In genomic region chr13:23453926-23454325, GRCm38 (mm10) we compare ENCODE assay signal across 8 mouse cellular contexts. TPM values are rescaled to one million over a fixed set of nuclear protein-coding genes. Genes with fewer than 3 reads are reported as not detected.
DNase-seq lines count a peak whose midpoint lies in the region; ATAC-seq and TF ChIP-seq lines count a peak whose summit lies in the region.

No protein-coding gene starts in this region.

- no peak overlapping the region for H3K27ac ChIP-seq in cerebellum, adult 2 months (ENCODE audit: insufficient read depth, low read length)
- H3K27ac ChIP-seq in forebrain, embryonic 15.5 days (replicated peaks), result peak overlapping the region; percentile 88
- peak overlapping the region; percentile 67 for H3K27ac ChIP-seq in limb, embryonic 14.5 days (replicated peaks; ENCODE audit: low read depth, low read length)
- H3K27ac ChIP-seq in stomach, embryonic 16.5 days (ENCODE audit: low read length), result peak overlapping the region; percentile 92

- peak overlapping the region; percentile 54 for H3K4me2 ChIP-seq in forebrain, embryonic 15.5 days (replicated peaks)
- H3K4me2 ChIP-seq in limb, embryonic 14.5 days (replicated peaks; ENCODE audit: low read depth, low read length, severe bottlenecking), result peak overlapping the region; percentile 43
- peak overlapping the region; percentile 52 for H3K4me2 ChIP-seq in stomach, embryonic 16.5 days (ENCODE audit: low read depth, low read length)

- peak overlapping the region; percentile 69 for H3K9ac ChIP-seq in forebrain, embryonic 15.5 days (replicated peaks)
- H3K9ac ChIP-seq in limb, embryonic 14.5 days (ENCODE audit: low read depth, low read length, severe bottlenecking), result peak overlapping the region; percentile 61
- H3K9ac ChIP-seq in stomach, embryonic 16.5 days (ENCODE audit: low read length), result peak overlapping the region; percentile 80

- H3K36me3 ChIP-seq in forebrain, embryonic 15.5 days, result no peaks in the 10 kb centered on the region
- no peaks in the 10 kb centered on the region for H3K36me3 ChIP-seq in limb, embryonic 14.5 days (ENCODE audit: control insufficient read depth, insufficient read depth, low read length)
- no peaks in the 10 kb centered on the region for H3K36me3 ChIP-seq in stomach, embryonic 16.5 days (ENCODE audit: control insufficient read depth, insufficient read depth, low read length)

- ATAC-seq in forebrain, embryonic 15.5 days (replicated peaks), result no peak
- no peak for ATAC-seq in limb, embryonic 14.5 days (ENCODE audit: low FRiP score, low read depth)
- ATAC-seq in stomach, embryonic 16.5 days (ENCODE audit: insufficient read depth, low FRiP score), result no peak

- H3K4me1 ChIP-seq in cerebellum, adult 2 months (ENCODE audit: control insufficient read depth, insufficient read depth, low read length), result no peaks in the 10 kb centered on the region; the same call in 1 of the 2 replicates
- peaks cover 2% of the 10 kb centered on the region; the same call in 1 of the 2 replicates for H3K4me1 ChIP-seq in forebrain, embryonic 15.5 days
- H3K4me1 ChIP-seq in limb, embryonic 14.5 days (ENCODE audit: control insufficient read depth, insufficient read depth, low read length), result no peaks in the 10 kb centered on the region
- H3K4me1 ChIP-seq in stomach, embryonic 16.5 days (ENCODE audit: control insufficient read depth, insufficient read depth, low read length), result no peaks in the 10 kb centered on the region

- TF ChIP-seq CTCF in cerebellum, adult 2 months (IDR thresholded peaks at IDR 0.05; ENCODE audit: borderline replicate concordance, insufficient read depth, low read depth, low read length), result no peak

- H3K27me3 ChIP-seq in cerebellum, adult 2 months (ENCODE audit: control insufficient read depth, insufficient read depth, low read length), result no peaks in the 10 kb centered on the region
- H3K27me3 ChIP-seq in forebrain, embryonic 15.5 days, result no peaks in the 10 kb centered on the region
- no peaks in the 10 kb centered on the region for H3K27me3 ChIP-seq in limb, embryonic 14.5 days (ENCODE audit: control insufficient read depth, insufficient read depth, low read length)
- H3K27me3 ChIP-seq in stomach, embryonic 16.5 days (ENCODE audit: control insufficient read depth, insufficient read depth, low read length), result no peaks in the 10 kb centered on the region

- DNase-seq in cerebellum, adult 2 months, result no peak
- no peak for DNase-seq in cerebellum, adult 9-11 months
- peak; percentile 58 for DNase-seq in 416B (ENCODE audit: low read depth)
- DNase-seq in limb, embryonic 14.5 days (ENCODE audit: low spot score), result peak; percentile 65
- no peak for DNase-seq in frontal cortex, postnatal 14 days (ENCODE audit: low spot score in 2 of 2)
- no peak for DNase-seq in urinary bladder, postnatal 4 days (ENCODE audit: low spot score in 2 of 2)

- under 1% methylated on average over 9 of the region's 9 CpGs for WGBS in cerebellum, adult 2 months
- under 1% methylated on average over 9 of the region's 9 CpGs for WGBS in forebrain, embryonic 15.5 days
- 1% methylated on average over 9 of the region's 9 CpGs for WGBS in limb, embryonic 14.5 days
- WGBS in stomach, embryonic 16.5 days, result 0% methylated on average over 9 of the region's 9 CpGs

- H3K4me3 ChIP-seq in cerebellum, adult 2 months (replicated peaks; ENCODE audit: insufficient read depth, low read depth, low read length), result peak overlapping the region; percentile 72
- H3K4me3 ChIP-seq in forebrain, embryonic 15.5 days, result peak overlapping the region; percentile 75
- peak overlapping the region; percentile 54 for H3K4me3 ChIP-seq in limb, embryonic 14.5 days (replicated peaks; ENCODE audit: low read length)
- H3K4me3 ChIP-seq in stomach, embryonic 16.5 days (replicated peaks; ENCODE audit: low read length), result peak overlapping the region; percentile 86

- TF ChIP-seq POLR2A in cerebellum, adult 2 months (IDR thresholded peaks at IDR 0.05; ENCODE audit: borderline replicate concordance, insufficient read depth, low read length), result no peak
- no peak for TF ChIP-seq POLR2A in limb, embryonic 14.5 days (IDR thresholded peaks at IDR 0.05; ENCODE audit: borderline replicate concordance, extremely low read depth, insufficient read depth, insufficient read length)

- no peaks in the 10 kb centered on the region for H3K9me3 ChIP-seq in forebrain, embryonic 15.5 days
- H3K9me3 ChIP-seq in limb, embryonic 14.5 days (ENCODE audit: control insufficient read depth, low read length), result no peaks in the 10 kb centered on the region
- H3K9me3 ChIP-seq in stomach, embryonic 16.5 days (replicated peaks; ENCODE audit: control insufficient read depth, low read length), result no peaks in the 10 kb centered on the region

RNA-seq across cellular contexts. Expression of gene Btn1a1, which starts 11.8 kb away (rescaled TPM):
- polyA plus RNA-seq in cerebellum, adult 2 months (2012; rRNA removed), result 0.21 and 0.32 TPM in 2 replicates
- polyA plus RNA-seq in forebrain, embryonic 15.5 days (2015; fragmentation: Nextera tagmentation; extraction: Ambion mirVana), result 0.05 and 0.08 TPM in 2 replicates
- polyA plus RNA-seq in limb, embryonic 14.5 days (2012; rRNA removed), result 0.31 and 0.32 TPM in 2 replicates
- not detected in 2 replicates for polyA plus RNA-seq in limb, embryonic 14.5 days (2014; fragmentation: Nextera tagmentation; extraction: Ambion mirVana)
- 0.21 and 0.22 TPM in 2 replicates for polyA plus RNA-seq in stomach, embryonic 16.5 days (2015; fragmentation: Nextera tagmentation; extraction: Ambion mirVana)

RNA-seq across cellular contexts. Expression of gene Abt1, which starts 30.3 kb away (rescaled TPM):
- 9.8 and 10.7 TPM in 2 replicates for polyA plus RNA-seq in cerebellum, adult 2 months (2012; rRNA removed)
- 13.0 and 13.2 TPM in 2 replicates for polyA plus RNA-seq in forebrain, embryonic 15.5 days (2015; fragmentation: Nextera tagmentation; extraction: Ambion mirVana)
- 6.9 and 9.9 TPM in 2 replicates for polyA plus RNA-seq in limb, embryonic 14.5 days (2012; rRNA removed)
- polyA plus RNA-seq in limb, embryonic 14.5 days (2014; fragmentation: Nextera tagmentation; extraction: Ambion mirVana), result 12.0 and 12.2 TPM in 2 replicates
- 10.3 and 11.4 TPM in 2 replicates for polyA plus RNA-seq in stomach, embryonic 16.5 days (2015; fragmentation: Nextera tagmentation; extraction: Ambion mirVana)

RNA-seq across cellular contexts. Expression of gene Btn2a2, which starts 34.7 kb away (rescaled TPM):
- 0.20 and 0.21 TPM in 2 replicates for polyA plus RNA-seq in cerebellum, adult 2 months (2012; rRNA removed)
- polyA plus RNA-seq in forebrain, embryonic 15.5 days (2015; fragmentation: Nextera tagmentation; extraction: Ambion mirVana), result 0.11 TPM in 1 of 2 replicates, not detected in the other
- polyA plus RNA-seq in limb, embryonic 14.5 days (2012; rRNA removed), result 0.62 and 0.79 TPM in 2 replicates
- polyA plus RNA-seq in limb, embryonic 14.5 days (2014; fragmentation: Nextera tagmentation; extraction: Ambion mirVana), result 0.89 and 1.2 TPM in 2 replicates
- polyA plus RNA-seq in stomach, embryonic 16.5 days (2015; fragmentation: Nextera tagmentation; extraction: Ambion mirVana), result 0.14 and 0.28 TPM in 2 replicates

Comparison
In these comparisons a context has a peak if more than half of its experiments do, and no peak if none do; other contexts are left out.
1. DNase-seq: peak in 416B (single experiment) and limb, embryonic 14.5 days (single experiment); none in cerebellum, adult 2 months (0 of 2), cerebellum, adult 9-11 months (single experiment), frontal cortex, postnatal 14 days (0 of 2) and urinary bladder, postnatal 4 days (0 of 2).
2. Peak in every context shown above with its lines, with median percentiles within 50 percentile points of each other: H3K4me3 ChIP-seq, H3K4me2 ChIP-seq and H3K9ac ChIP-seq.